ENCODE assay signal across 9 mouse cellular contexts in genomic region chr10:120210096-120210495, GRCm38 (mm10). TPM values are rescaled to one million over a fixed set of nuclear protein-coding genes. Genes with fewer than 3 reads are reported as not detected.
A peak's percentile ranks its signal among the peaks of the same experiment; 100 is the strongest.
DNase-seq lines count a peak whose midpoint lies in the region; ATAC-seq and TF ChIP-seq lines count a peak whose summit lies in the region.
"Had no signal": no experiment of that assay in that cellular context is flagged by ENCODE, and none has a peak within 500 bp of the region (broad histone marks: within the 10 kb centered on the region; RNA-seq: fewer than 3 reads in every experiment).

No protein-coding gene starts in this region.

- H3K9me3 ChIP-seq in hindbrain, embryonic 15.5 days = no peaks in the 10 kb centered on the region
- H3K9me3 ChIP-seq in hindbrain, embryonic 11.5 days (ENCODE audit: control insufficient read depth, low read length) = no peaks in the 10 kb centered on the region
- no peaks in the 10 kb centered on the region for H3K9me3 ChIP-seq in MEL (replicated peaks; ENCODE audit: insufficient read depth, low read length)
- H3K9me3 ChIP-seq in liver, embryonic 15.5 days (replicated peaks) = no peaks in the 10 kb centered on the region

- no peak overlapping the region for H3K4me3 ChIP-seq in hindbrain, embryonic 15.5 days
- H3K4me3 ChIP-seq in hindbrain, embryonic 11.5 days (ENCODE audit: low read depth, low read length) = no peak overlapping the region
- H3K4me3 ChIP-seq in MEL (ENCODE audit: control insufficient read depth in 1 of 2, insufficient read depth in 1 of 2, low read depth in 2 of 2, low read length in 2 of 2) = peak overlapping the region; percentile 89 to 98
- peak overlapping the region; percentile 84 for H3K4me3 ChIP-seq in embryonic fibroblast, embryonic 13.5 days (ENCODE audit: insufficient read depth, low read length)
- H3K4me3 ChIP-seq in liver, embryonic 15.5 days (replicated peaks) = peak overlapping the region; percentile 92

- H3K4me2 ChIP-seq in hindbrain, embryonic 15.5 days = peak overlapping the region; percentile 73; the same call in 1 of the 2 replicates
- H3K4me2 ChIP-seq in hindbrain, embryonic 11.5 days (replicated peaks; ENCODE audit: low read depth, low read length) = no peak overlapping the region
- peak overlapping the region; percentile 69 for H3K4me2 ChIP-seq in liver, embryonic 15.5 days

- WGBS in hindbrain, embryonic 15.5 days = 97% methylated on average over 3 of the region's 3 CpGs
- 89% methylated on average over 3 of the region's 3 CpGs for WGBS in hindbrain, embryonic 11.5 days
- 68% methylated on average over 3 of the region's 3 CpGs for WGBS in liver, embryonic 15.5 days (ENCODE audit: insufficient replicate concordance)

- TF ChIP-seq RAD21 in MEL (IDR thresholded peaks at IDR 0.05; ENCODE audit: low read depth, low read length) = no peak

- H3K79me2 ChIP-seq in MEL (ENCODE audit: control insufficient read depth, insufficient read depth, low read length, poor library complexity) = peaks cover 9% of the 10 kb centered on the region

- no peak for DNase-seq in hindbrain, embryonic 11.5 days (ENCODE audit: low spot score)
- DNase-seq in MEL (ENCODE audit: low read depth, low spot score) = no peak
- no peak for DNase-seq in adrenal gland, adult 18-20 months (ENCODE audit: low spot score in 2 of 2)
- DNase-seq in embryo, embryonic 11 days = no peak
- DNase-seq in frontal cortex, postnatal 14 days (ENCODE audit: low spot score in 2 of 2) = no peak

- H3K27ac ChIP-seq in hindbrain, embryonic 15.5 days (replicated peaks) = no peak overlapping the region
- no peak overlapping the region for H3K27ac ChIP-seq in hindbrain, embryonic 11.5 days (ENCODE audit: low read depth, low read length)
- no peak overlapping the region for H3K27ac ChIP-seq in MEL (ENCODE audit: control insufficient read depth, low read depth, low read length)
- H3K27ac ChIP-seq in embryonic fibroblast, embryonic 13.5 days (ENCODE audit: insufficient read depth, low read length) = no peak overlapping the region
- H3K27ac ChIP-seq in liver, embryonic 15.5 days (replicated peaks) = no peak overlapping the region; the same call in 1 of the 2 replicates

- no peak for TF ChIP-seq POLR2A in MEL (IDR thresholded peaks at IDR 0.05; ENCODE audit: control insufficient read depth in 1 of 2, insufficient read depth in 1 of 2, low read depth in 1 of 2, low read length in 2 of 2, poor library complexity in 1 of 2)
- no peak for TF ChIP-seq POLR2A in embryonic fibroblast, embryonic 13.5 days (IDR thresholded peaks at IDR 0.05; ENCODE audit: low read depth, low read length)

- ATAC-seq in hindbrain, embryonic 15.5 days (ENCODE audit: low FRiP score, low read depth) = no peak
- no peak for ATAC-seq in hindbrain, embryonic 11.5 days (ENCODE audit: low FRiP score)
- no peak for ATAC-seq in liver, embryonic 15.5 days (ENCODE audit: insufficient read depth)
- ATAC-seq: hindbrain, embryonic 16.5 days had no signal

- H3K36me3 ChIP-seq in hindbrain, embryonic 15.5 days = 0 out of 2 replicates have a peak, but pooled peaks cover 2% of the 10 kb centered on the region
- no peaks in the 10 kb centered on the region for H3K36me3 ChIP-seq in hindbrain, embryonic 11.5 days (ENCODE audit: control insufficient read depth, insufficient read depth, low read length)
- peaks cover 0 to 5% of the 10 kb centered on the region in 2 experiments; a peak in 3 of 4 replicates for H3K36me3 ChIP-seq in MEL (ENCODE audit: control insufficient read depth in 1 of 2, insufficient read depth in 2 of 2, low read length in 2 of 2)
- H3K36me3 ChIP-seq in liver, embryonic 15.5 days (replicated peaks) = no peaks in the 10 kb centered on the region

- no peak for TF ChIP-seq EP300 in MEL (IDR thresholded peaks at IDR 0.05; ENCODE audit: low read depth in 1 of 2, low read length in 2 of 2)

- H3K9ac ChIP-seq in hindbrain, embryonic 15.5 days = no peak overlapping the region
- H3K9ac ChIP-seq in hindbrain, embryonic 11.5 days (ENCODE audit: low read depth, low read length) = no peak overlapping the region
- peak overlapping the region; percentile 71 for H3K9ac ChIP-seq in MEL (ENCODE audit: control insufficient read depth, low read depth, low read length, poor library complexity, severe bottlenecking)
- H3K9ac ChIP-seq in liver, embryonic 15.5 days = no peak overlapping the region

- H3K4me1 ChIP-seq in hindbrain, embryonic 15.5 days (replicated peaks) = peaks cover 10% of the 10 kb centered on the region
- no peaks in the 10 kb centered on the region for H3K4me1 ChIP-seq in hindbrain, embryonic 11.5 days (replicated peaks; ENCODE audit: control insufficient read depth, insufficient read depth, low read length)
- peaks cover 2 to 3% of the 10 kb centered on the region in 2 experiments; a peak in 1 of 4 replicates for H3K4me1 ChIP-seq in MEL (ENCODE audit: control insufficient read depth in 1 of 2, insufficient read depth in 2 of 2, low read length in 2 of 2)
- peaks cover 4% of the 10 kb centered on the region; the same call in 1 of the 2 replicates for H3K4me1 ChIP-seq in embryonic fibroblast, embryonic 13.5 days (ENCODE audit: control insufficient read depth, insufficient read depth, low read length)
- H3K4me1 ChIP-seq in liver, embryonic 15.5 days (replicated peaks) = peaks cover 11% of the 10 kb centered on the region

- no peak for TF ChIP-seq CTCF in MEL (IDR thresholded peaks at IDR 0.05 in 2 of 3, conservative IDR thresholded peaks at IDR 0.05 in 1 of 3; ENCODE audit: control insufficient read depth in 1 of 3, insufficient read depth in 1 of 3, low read depth in 2 of 3, low read length in 3 of 3, poor library complexity in 1 of 3, severe bottlenecking in 1 of 3)
- no peak for TF ChIP-seq CTCF in embryonic fibroblast, embryonic 13.5 days (IDR thresholded peaks at IDR 0.05; ENCODE audit: borderline replicate concordance, insufficient read depth, low read length)

- no peaks in the 10 kb centered on the region for H3K27me3 ChIP-seq in hindbrain, embryonic 15.5 days
- no peaks in the 10 kb centered on the region for H3K27me3 ChIP-seq in hindbrain, embryonic 11.5 days (ENCODE audit: control insufficient read depth, insufficient read depth, low read length)
- peaks cover 0 to 2% of the 10 kb centered on the region in 2 experiments; a peak in 2 of 4 replicates for H3K27me3 ChIP-seq in MEL (ENCODE audit: control insufficient read depth in 1 of 2, insufficient read depth in 2 of 2, low read length in 2 of 2)
- H3K27me3 ChIP-seq in liver, embryonic 15.5 days = no peaks in the 10 kb centered on the region; the same call in 1 of the 2 replicates

TF ChIP-seq in MEL, 35 proteins besides CTCF, POLR2A, EP300 and RAD21:
- TF ChIP-seq POLR2AphosphoS2 (IDR thresholded peaks at IDR 0.05; ENCODE audit: low read length) (no peak), MXI1 (IDR thresholded peaks at IDR 0.05; ENCODE audit: low read depth, low read length) (0 out of 2 replicates have a peak, but pooled peaks have one; percentile 10)

RNA-seq across cellular contexts. Expression of gene Irak3, which starts 8.2 kb away (rescaled TPM):
- 0.25 and 0.42 TPM in 2 replicates for polyA plus RNA-seq in hindbrain, embryonic 15.5 days (2015; fragmentation: Nextera tagmentation; extraction: Ambion mirVana)
- polyA plus RNA-seq in hindbrain, embryonic 11.5 days (2014; fragmentation: Nextera tagmentation; extraction: Ambion mirVana) = 1.2 and 1.9 TPM in 2 replicates
- not detected in 2 replicates for total RNA-seq in MEL (2012; rRNA removed)
- under 1 TPM in 1 of 2 experiments, not detected in 1; 0.47 TPM for polyA plus RNA-seq in MEL (2012; ENCODE audit: insufficient read depth in 1 of 2, insufficient read length in 2 of 2, low read depth in 1 of 2, low replicate concordance in 2 of 2, missing spikeins in 1 of 2)
- polyA plus RNA-seq in embryonic fibroblast, embryonic 13.5 days (2011; ENCODE audit: insufficient read length, low read depth, missing spikeins) = 6.8 and 7.7 TPM in 2 replicates
- polyA plus RNA-seq in liver, embryonic 15.5 days (2015; fragmentation: Nextera tagmentation; extraction: Ambion mirVana) = 1.3 and 1.8 TPM in 2 replicates
- total RNA-seq in adrenal gland, adult 18-20 months (2021) = 1 to 10 TPM; 2.2 to 4.7 TPM

RNA-seq across cellular contexts. Expression of gene Tmbim4, which starts 8.7 kb away (rescaled TPM):
- polyA plus RNA-seq in hindbrain, embryonic 15.5 days (2015; fragmentation: Nextera tagmentation; extraction: Ambion mirVana) = 101 and 103 TPM in 2 replicates
- 93.8 and 94.4 TPM in 2 replicates for polyA plus RNA-seq in hindbrain, embryonic 11.5 days (2014; fragmentation: Nextera tagmentation; extraction: Ambion mirVana)
- 47.3 and 52.5 TPM in 2 replicates for total RNA-seq in MEL (2012; rRNA removed)
- polyA plus RNA-seq in MEL (2012; ENCODE audit: insufficient read depth in 1 of 2, insufficient read length in 2 of 2, low read depth in 1 of 2, low replicate concordance in 2 of 2, missing spikeins in 1 of 2) = 10 to 100 TPM in 1 of 2 experiments, not detected in 1; 80.3 TPM
- 89.3 and 97.1 TPM in 2 replicates for polyA plus RNA-seq in embryonic fibroblast, embryonic 13.5 days (2011; ENCODE audit: insufficient read length, low read depth, missing spikeins)
- 75.4 and 78.6 TPM in 2 replicates for polyA plus RNA-seq in liver, embryonic 15.5 days (2015; fragmentation: Nextera tagmentation; extraction: Ambion mirVana)
- total RNA-seq in adrenal gland, adult 18-20 months (2021) = 100 to 1,000 TPM; 131 to 143 TPM

RNA-seq across cellular contexts. Expression of gene Llph, which starts 16.8 kb away (rescaled TPM):
- polyA plus RNA-seq in hindbrain, embryonic 15.5 days (2015; fragmentation: Nextera tagmentation; extraction: Ambion mirVana) = 35.8 and 36.8 TPM in 2 replicates
- polyA plus RNA-seq in hindbrain, embryonic 11.5 days (2014; fragmentation: Nextera tagmentation; extraction: Ambion mirVana) = 53.7 and 56.6 TPM in 2 replicates
- total RNA-seq in MEL (2012; rRNA removed) = 86.0 and 97.5 TPM in 2 replicates
- polyA plus RNA-seq in MEL (2012; ENCODE audit: insufficient read depth in 1 of 2, insufficient read length in 2 of 2, low read depth in 1 of 2, low replicate concordance in 2 of 2, missing spikeins in 1 of 2) = 100 to 1,000 TPM in 1 of 2 experiments, not detected in 1; 243 TPM
- 31.6 and 49.1 TPM in 2 replicates for polyA plus RNA-seq in embryonic fibroblast, embryonic 13.5 days (2011; ENCODE audit: insufficient read length, low read depth, missing spikeins)
- 20.4 and 23.3 TPM in 2 replicates for polyA plus RNA-seq in liver, embryonic 15.5 days (2015; fragmentation: Nextera tagmentation; extraction: Ambion mirVana)
- total RNA-seq in adrenal gland, adult 18-20 months (2021) = 10 to 100 TPM; 26.7 to 34.4 TPM

Comparison
In these comparisons a context has a peak if more than half of its experiments do, and no peak if none do; other contexts are left out.
1. H3K4me3 ChIP-seq: peak in MEL (2 of 2), embryonic fibroblast, embryonic 13.5 days (single experiment) and liver, embryonic 15.5 days (single experiment); none in hindbrain, embryonic 15.5 days (single experiment) and hindbrain, embryonic 11.5 days (single experiment).